Mouse (Mus musculus) neutrophil, adult 83 days (primary cell): Measurements from ENCODE around the gene Timm13. TPM values are rescaled to one million over a fixed set of nuclear protein-coding genes. Genes with fewer than 3 reads are reported as not detected.

Source experiments
- total RNA-seq, 2 experiments: library from RNA; stranded (reverse); gene quantifications; one replicate each; pipeline ENCODE4 v1.2.4; 2023

The Timm13 gene
- total RNA-seq, result 10 to 100 TPM; 46.4 to 48.9 TPM

GRCm38 (mm10) chr10:80900318-80901247 lies at the start of gene Timm13:
Gene Timm13 (minus strand): TSS chr10:80900969.

GRCm38 (mm10) chr10:80929299-80930226 lies 28.8 kb upstream of the Timm13 start, which contains the start of gene Gadd45b:
Gene Gadd45b (plus strand): TSS chr10:80930073.

GRCm38 (mm10) chr10:80917779-80918434 lies 17.1 kb upstream of the Timm13 start, which contains the start of gene Lmnb2:
Gene Lmnb2 (minus strand): TSS chr10:80918245.

GRCm38 (mm10) chr10:80871581-80871980 lies 29.2 kb downstream of the Timm13 start, which contains the start of gene Tmprss9:
Gene Tmprss9 (plus strand): TSS chr10:80871848.

GRCm38 (mm10) chr10:80854913-80855748 lies 45.6 kb downstream of the Timm13 start, which contains the start of the genes Lsm7 and Sppl2b:
Gene Lsm7 (minus strand): TSS chr10:80855209.
Gene Sppl2b (plus strand): TSS chr10:80855275.

Other genes with a start within 250 kb of the Timm13 start
- 10 to 100 TPM; 19.2 to 23.8 TPM for gene Btbd2, start 243.9 kb downstream of the Timm13 start, total RNA-seq
- gene Mknk2, start 222.9 kb downstream of the Timm13 start, total RNA-seq, result 100 to 1,000 TPM; 187 to 191 TPM
- 100 to 1,000 TPM; 124 TPM for gene Mob3a, start 199.0 kb downstream of the Timm13 start, total RNA-seq
- 1 to 10 TPM; 8.5 to 10.0 TPM for gene Izumo4, start 198.8 kb downstream of the Timm13 start, total RNA-seq
- gene Ap3d1, start 158.7 kb downstream of the Timm13 start, total RNA-seq, result 10 to 100 TPM; 91.5 to 95.8 TPM
- 10 to 100 TPM; 30.9 to 33.4 TPM for gene Dot1l, start 145.8 kb downstream of the Timm13 start, total RNA-seq
- 10 to 100 TPM; 44.1 to 48.2 TPM for gene Sf3a2, start 102.8 kb downstream of the Timm13 start, total RNA-seq
- gene Plekhj1, start 102.3 kb downstream of the Timm13 start, total RNA-seq, result 10 to 100 TPM; 70.8 to 77.6 TPM
- gene Amh, start 95.7 kb downstream of the Timm13 start, total RNA-seq, result 1 to 10 TPM in 1 of 2 experiments, under 1 TPM in 1; 0.94 to 1.1 TPM
- not detected for gene Jsrp1, start 87.5 kb downstream of the Timm13 start, total RNA-seq
- gene Oaz1, start 74.3 kb downstream of the Timm13 start, total RNA-seq, result 100 to 1,000 TPM; 551 to 600 TPM
- not detected for gene Lingo3, start 56.9 kb downstream of the Timm13 start, total RNA-seq
- 10 to 100 TPM; 14.4 to 14.7 TPM for gene Lsm7, start 45.8 kb downstream of the Timm13 start, total RNA-seq
- 10 to 100 TPM; 23.9 to 34.6 TPM for gene Sppl2b, start 45.7 kb downstream of the Timm13 start, total RNA-seq
- not detected for gene Tmprss9, start 29.1 kb downstream of the Timm13 start, total RNA-seq
- gene Lmnb2, start 17.3 kb upstream of the Timm13 start, total RNA-seq, result 10 to 100 TPM; 22.0 to 24.2 TPM
- gene Gadd45b, start 29.1 kb upstream of the Timm13 start, total RNA-seq, result 10 to 100 TPM; 27.4 to 30.8 TPM
- gene Gng7, start 114.0 kb upstream of the Timm13 start, total RNA-seq, result under 1 TPM; 0.59 to 0.68 TPM
- gene Diras1, start 124.7 kb upstream of the Timm13 start, total RNA-seq, result not detected
- 10 to 100 TPM; 11.2 to 13.3 TPM for gene Slc39a3, start 136.5 kb upstream of the Timm13 start, total RNA-seq
- gene Sgta, start 159.2 kb upstream of the Timm13 start, total RNA-seq, result 10 to 100 TPM; 48.3 to 49.5 TPM
- 1 to 10 TPM; 6.6 to 8.3 TPM for gene Thop1, start 169.1 kb upstream of the Timm13 start, total RNA-seq
- gene Creb3l3, start 197.9 kb upstream of the Timm13 start, total RNA-seq, result 1 to 10 TPM in 1 of 2 experiments, under 1 TPM in 1; 0.64 to 1.2 TPM
- gene Map2k2, start 204.9 kb upstream of the Timm13 start, total RNA-seq, result 10 to 100 TPM; 86.1 to 87.6 TPM
- gene Zbtb7a, start 234.3 kb upstream of the Timm13 start, total RNA-seq, result 10 to 100 TPM; 62.4 to 68.5 TPM